Mouse (Mus musculus) cerebellum, postnatal 36 days (tissue): Measurements from ENCODE around the gene Slc38a3.

Source experiments
- DNase-seq, 2 experiments: peaks; one replicate each; pipeline ENCODE4 v3.0.0; 2021 to 2022; ENCODE audit warnings: mixed read lengths in 2 of 2

Gene Slc38a3

DNA sequence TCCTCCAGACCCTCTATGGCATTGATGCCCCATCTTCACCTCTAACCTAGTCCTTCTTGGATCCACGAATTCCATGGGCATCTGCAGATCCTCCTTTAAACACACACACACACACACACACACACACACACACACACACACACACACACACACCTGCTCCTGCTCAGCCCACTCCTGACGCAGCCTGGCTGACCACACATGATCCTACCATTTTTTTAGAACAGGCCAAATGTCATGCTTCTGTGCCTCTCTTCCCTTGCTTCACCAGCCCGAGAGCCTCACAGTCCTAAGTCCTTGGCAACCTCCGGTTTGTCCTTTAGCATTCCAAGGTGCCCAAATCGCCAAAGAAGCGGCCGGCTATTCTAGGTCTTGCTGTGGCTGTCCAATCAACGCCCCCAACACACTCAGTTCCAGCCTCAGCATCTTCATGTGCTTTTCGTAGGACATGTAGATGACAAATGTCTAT lies at the start of gene Slc38a3:
Gene Slc38a3, minus strand, starts transcription at position 51 of the 466 bp plus-strand sequence.
- no peak for DNase-seq

DNA sequence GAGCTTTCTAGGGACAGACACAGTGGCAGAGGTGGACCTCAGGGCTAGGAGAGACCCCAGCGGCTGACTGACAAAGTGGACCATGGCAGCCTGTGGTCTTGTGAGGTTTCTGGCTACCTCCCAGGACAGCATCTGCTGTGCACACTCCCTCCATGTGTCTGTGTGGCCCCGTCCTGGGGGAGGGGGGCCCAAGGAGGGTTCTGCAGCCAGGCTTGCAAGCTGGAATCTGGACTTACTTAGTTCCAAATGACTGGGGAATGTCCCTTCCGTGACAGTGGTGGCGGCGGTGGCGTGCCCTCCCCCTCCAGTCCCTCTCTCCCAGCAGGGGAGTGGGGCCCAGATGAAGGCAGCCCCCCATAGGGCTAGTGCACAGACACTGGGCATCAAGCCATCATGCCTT lies 47.6 kb upstream of the Slc38a3 start:
- no peak for DNase-seq

- no peak for DNase-seq
These were observed 46.3 kb upstream of the Slc38a3 start for GRCm38 (mm10) chr9:107715632-107716031.

DNA sequence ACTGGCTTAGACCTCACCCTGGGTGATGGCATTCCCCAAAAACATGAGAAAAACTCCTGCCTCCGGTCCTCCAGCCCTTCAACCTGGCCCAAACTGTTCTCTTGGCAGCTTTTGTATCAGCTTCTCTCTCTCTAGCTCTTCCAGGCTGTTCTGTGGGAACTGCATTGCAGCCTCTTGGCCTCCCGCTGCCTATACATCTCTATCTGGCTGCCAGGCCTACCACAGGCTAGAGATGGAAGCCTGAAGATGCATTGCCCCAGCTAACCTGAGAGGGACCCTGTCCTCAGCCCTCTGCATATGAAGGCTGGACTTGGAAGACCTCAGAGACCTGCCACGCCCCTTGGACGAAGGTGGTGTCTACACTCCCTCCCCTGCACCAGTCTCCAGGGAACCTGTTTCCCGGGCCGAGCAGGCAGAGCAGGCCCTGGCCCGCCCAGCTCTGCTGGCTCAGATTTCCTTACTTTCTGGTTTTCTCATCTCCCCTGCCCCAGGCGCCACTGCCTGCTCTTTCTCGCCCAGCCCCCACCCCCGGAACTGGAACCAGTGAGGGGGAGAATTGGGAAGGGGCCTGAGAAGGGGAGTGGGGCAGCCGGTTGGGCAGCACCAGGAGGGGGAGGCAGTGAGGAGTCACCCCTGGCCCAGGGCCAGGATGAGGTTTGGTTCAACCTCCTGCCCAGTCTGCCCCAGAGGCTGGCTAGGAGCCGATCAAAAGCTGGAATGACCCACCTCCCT lies 45.1 kb upstream of the Slc38a3 start:
- peak; percentile 51 to 58 for DNase-seq

DNA sequence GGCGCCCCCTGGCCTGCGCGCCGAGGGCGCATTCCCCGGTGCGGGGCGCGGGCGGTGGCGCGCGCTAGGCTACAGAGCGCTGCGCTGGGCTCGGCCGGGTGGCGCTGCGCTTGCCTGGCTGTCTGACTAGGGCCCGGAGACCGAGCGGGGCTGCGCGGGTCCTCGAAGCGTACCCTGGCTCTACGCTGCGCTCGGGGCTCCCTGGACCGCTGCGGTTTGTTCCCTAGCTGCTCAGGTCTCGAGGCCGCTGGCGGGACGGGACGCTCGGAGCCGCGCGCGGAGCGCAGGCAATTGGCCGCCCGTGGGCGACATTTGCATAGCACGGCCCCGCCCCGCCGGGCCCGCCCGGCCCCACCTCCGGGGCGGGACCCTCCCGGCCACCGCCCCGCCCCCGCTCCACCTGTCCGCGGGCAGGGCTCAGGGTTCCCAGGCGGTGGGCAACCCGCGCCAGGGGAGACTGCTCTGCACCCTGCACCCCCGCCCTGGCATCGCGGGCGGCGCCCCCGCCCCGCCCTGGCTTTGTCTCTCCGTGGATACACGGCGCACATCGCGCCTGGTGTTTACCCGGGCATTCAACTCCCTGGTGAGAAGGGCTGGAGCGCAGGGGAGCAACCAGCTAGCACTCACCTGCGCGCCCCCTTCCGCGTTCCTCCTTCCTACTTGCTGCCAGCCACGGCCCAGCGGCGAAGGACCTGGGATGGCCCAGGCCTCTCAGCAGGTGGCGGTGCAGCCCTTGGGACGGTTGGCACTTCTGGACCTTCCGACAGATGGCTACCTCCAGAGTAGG lies 40.6 kb upstream of the Slc38a3 start, which contains the start of gene Sema3f:
Gene Sema3f, minus strand, starts transcription at position 779 of the 787 bp plus-strand sequence.
- peak; percentile 77 to 88 for DNase-seq

- peak; percentile 34 to 35 for DNase-seq
These were observed 39.9 kb upstream of the Slc38a3 start for GRCm38 (mm10) chr9:107709096-107709696.

- DNase-seq, result no peak
These were observed 39.2 kb upstream of the Slc38a3 start for GRCm38 (mm10) chr9:107708439-107709095.

GRCm38 (mm10) chr9:107707701-107708438 lies 38.5 kb upstream of the Slc38a3 start:
- DNase-seq, result no peak

- no peak for DNase-seq
These were observed 37.5 kb upstream of the Slc38a3 start for GRCm38 (mm10) chr9:107706781-107707211.

GRCm38 (mm10) chr9:107703337-107704122 lies 34.2 kb upstream of the Slc38a3 start:
- no peak for DNase-seq

- DNase-seq, result no peak
These were observed 33.4 kb upstream of the Slc38a3 start for GRCm38 (mm10) chr9:107702606-107703185.

- peak; percentile 86 to 91 for DNase-seq
These were observed 32.3 kb upstream of the Slc38a3 start for GRCm38 (mm10) chr9:107701594-107701993.

DNA sequence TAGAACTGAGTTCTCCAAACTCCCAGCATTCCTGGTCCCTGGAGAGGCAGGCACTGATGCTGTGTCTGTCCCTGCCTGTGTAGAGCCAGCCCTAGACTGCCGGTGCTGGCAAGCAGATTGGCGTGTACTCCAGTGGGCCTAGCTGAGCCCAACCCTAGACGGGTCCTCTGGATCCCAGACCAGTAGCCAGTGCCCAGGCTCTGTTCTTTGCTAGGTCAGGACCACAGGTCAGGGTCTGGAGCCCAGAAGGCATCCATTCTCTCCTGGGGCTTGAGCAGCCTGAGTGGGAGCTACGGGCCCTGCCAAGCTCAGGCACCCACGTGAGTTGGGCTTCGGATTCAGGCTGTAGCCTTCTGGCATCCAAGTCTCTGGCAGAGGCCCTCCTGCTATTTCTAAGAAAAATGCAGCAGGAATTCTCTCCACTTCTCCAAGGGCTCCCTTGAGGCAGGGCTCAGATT lies 30.8 kb upstream of the Slc38a3 start:
- DNase-seq, result peak; percentile 37 to 40

DNA sequence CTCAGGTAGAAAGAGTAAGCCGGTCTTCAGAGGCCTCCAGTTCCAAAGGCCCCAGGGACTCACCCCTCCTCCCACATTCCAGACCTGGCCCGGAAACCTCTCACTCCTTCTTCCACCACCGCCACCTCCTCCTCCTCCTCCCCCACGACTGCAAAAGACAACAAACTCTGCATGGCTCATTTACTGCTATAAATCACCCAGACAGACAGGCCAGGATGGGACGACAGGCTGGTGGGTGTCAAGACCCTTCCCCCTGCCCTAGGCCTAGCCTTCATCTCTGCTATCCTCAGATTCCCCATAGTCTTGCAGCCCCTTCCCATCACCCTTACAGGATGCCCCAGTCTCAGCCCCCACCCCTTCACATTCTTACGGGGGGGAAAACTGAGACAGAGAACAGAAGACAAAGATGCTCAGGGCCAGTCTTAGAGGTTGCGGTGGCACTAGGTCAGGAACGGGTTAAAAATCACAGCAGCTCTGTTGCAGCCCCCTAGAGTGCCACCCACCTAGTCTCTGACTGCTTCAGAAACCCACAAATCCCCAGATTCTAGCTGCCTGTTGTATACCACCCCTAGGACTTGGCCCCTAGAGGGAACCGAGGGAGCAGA lies 30.1 kb upstream of the Slc38a3 start:
- no peak for DNase-seq

DNA sequence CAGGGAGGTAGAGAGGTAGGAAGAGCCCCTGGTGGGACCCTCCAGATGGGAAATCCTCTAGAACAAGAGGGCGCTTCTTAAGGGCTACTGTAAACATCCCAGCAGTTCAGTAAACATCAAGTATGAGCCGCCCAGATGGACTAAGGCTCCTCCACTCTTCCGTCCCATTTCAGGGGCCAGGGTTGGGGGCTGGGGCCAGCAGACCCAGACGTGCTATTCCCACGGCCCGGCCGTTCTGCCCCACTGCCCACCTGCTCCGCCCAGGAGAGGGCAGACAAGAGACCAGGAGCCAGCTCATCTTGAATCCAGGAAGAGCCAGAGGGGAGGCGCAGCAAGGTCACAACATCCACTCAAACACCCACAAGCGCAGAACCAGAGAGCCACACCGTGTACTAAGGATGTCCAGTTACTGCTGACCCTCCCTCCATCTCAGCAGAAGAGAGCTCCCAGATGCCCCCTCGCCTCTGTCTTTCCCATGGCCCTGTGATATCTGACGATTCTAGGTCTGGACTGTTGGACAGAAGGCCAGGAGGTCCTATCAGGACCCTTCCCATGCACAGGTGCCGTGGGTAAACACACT lies 29.4 kb upstream of the Slc38a3 start:
- DNase-seq, result no peak

DNA sequence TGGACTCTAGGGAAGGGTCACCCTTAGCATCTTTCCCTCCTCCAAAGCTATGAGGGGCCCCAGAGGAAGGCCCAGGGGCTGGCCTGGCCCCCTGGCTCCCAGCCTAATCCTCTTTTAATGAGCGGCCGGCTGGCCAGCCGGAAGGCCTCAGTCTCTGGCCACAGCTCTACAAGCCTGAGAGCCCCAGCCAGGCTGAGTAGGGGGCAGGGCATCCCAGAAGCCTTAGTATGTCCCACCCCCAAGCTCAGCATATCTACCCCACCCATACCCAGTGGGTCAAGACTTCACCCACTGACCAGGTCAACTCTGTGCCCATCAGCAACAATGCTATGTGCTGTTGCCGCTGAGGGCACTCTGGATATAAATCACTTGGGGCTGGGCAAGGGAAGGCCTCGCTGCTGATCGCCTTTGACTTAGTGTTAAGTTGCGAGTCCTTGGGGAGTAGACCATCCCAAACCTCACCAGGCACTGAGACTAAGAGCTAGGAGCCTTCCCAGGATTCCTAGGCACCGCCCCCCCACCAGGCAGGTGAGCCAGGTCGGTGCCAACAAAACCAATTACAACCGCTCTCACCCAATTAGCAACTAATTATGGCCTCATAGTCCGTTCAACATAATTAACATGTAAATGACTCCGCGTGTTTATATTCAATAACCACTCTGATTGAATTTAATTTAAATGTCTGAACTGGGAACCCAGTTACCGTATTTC lies 28.6 kb upstream of the Slc38a3 start:
- no peak for DNase-seq

DNA sequence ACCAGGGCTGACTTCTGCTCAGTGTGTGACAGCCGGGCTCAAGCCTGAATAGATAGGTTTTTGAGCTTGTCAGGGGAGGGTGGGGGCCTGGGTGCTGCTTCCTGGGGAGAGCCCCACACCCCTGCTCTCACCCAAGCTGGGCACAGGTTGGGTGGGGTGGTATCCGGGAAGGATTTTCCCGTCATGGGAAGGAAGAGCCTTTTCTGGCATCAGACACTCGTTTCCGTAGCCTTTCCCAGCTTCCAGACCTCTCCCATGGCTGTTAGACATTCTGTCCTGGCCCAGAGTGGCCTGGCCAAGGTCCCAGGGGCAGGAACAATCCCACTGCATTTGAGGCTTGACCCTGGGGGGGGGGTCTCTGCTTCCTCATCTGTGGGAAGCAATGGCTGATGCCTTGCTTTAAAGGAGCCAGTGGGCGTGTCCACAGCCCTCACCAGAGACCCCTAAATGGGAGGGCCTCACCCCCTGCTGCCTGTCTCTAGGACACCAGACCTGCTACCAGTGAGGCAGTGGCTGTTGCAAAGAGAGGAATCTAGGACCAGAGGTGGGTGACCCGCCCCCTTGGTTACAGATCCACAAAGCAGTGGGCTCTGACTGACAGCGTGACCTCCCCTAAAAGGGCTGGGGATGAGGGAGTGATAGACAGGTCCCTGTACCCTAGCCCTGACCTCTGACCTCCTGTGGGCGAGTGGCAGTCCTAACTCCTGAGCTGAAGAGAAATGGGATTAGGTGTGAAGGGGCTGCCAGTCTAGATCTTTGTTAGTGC lies 27.7 kb upstream of the Slc38a3 start:
- DNase-seq, result no peak

DNA sequence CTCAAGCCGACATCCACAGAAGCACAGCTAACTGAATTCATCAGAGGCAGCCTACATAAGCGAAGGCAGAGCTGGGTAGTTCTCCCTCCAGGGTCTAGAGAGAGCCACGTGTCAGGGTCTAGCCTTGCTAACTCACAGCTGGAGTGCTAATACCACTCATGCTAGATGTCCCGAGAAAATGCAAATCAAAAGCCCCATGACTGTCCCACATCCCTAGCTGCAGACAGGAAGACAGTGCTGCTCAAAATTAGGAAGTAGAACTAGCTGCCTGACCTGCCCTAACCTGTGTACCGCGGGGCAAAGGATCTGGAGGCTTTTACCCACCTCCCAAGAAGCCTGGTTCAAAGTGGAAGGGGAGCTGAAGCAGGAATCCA lies 26.8 kb upstream of the Slc38a3 start:
- no peak for DNase-seq
